Mouse (Mus musculus): ENCODE data around the gene Ncor1. TPM values are rescaled to one million over a fixed set of nuclear protein-coding genes. Genes with fewer than 3 reads are reported as not detected.
A peak's percentile ranks its signal among the peaks of the same experiment; 100 is the strongest.

Gene Ncor1
- total RNA-seq, 2 experiments from 2014 or later = 244 to 270 TPM

- peak; percentile 46 for DNase-seq (ENCODE audit: low spot score in 2 of 2)
- intact Hi-C loops (cut with DNase I) = loop anchor here (2.0 kb wide), 1 partner anchor 331 kb away; no protein-coding TSS in a partner anchor
Observed at GRCm38 (mm10) chr11:62281601-62281997, 176.7 kb downstream of the Ncor1 start.

DNA sequence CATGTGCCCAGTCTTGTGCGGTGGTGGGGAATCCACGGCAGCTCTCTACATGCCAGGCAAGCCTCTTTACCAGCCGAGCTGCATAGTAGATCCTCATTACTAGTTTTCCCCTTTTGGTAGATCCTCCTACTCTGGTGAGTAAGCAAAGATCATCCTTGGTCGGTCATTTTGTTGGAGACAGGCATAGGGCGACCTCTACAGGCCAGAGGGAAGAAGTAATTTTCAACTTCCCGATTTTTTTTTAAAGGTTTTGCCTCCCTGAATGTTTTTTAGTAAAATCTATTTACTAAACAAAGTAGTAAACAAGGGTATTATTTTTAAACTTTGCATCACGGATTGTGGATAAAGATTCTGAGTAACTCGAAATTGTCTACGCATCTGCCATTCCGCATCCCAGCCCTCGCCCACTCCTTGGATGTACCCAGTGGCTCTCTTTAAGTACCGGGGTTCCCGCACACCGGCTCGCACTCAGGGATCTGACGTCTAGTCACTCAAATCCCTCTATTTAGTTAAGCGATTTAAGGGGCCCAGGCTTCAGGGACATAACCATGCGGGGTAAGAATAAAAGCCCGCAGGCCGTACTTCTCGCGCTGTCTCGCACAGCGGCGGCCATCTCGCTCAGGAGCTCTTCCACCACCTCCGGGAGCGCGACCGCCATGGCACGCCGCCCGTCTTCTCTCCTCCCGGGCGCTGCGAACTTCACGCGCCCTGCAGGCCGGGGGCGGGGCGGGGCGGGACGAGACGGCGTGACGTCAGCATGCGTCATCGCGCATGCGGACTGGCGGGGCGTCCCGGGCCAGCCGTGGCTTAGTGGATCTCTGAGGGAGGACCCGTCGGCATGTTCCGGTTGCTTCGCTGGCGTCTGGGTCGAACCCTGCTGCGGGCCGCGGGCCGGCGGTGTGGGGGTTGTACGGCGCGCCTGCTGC is 177.4 kb downstream of the Ncor1 start, which contains the start of the genes Zswim7 and Ttc19:
TSS of gene Zswim7 (minus strand) at position 701 of the 926 bp plus-strand sequence.
TSS of gene Ttc19 (plus strand) at position 799 of the 926 bp plus-strand sequence.
- intact Hi-C loops (cut with DNase I) = loop anchor here (1.0 to 2.0 kb wide), 3 partner anchors 154 to 330 kb away; no protein-coding TSS in a partner anchor
- DNase-seq (ENCODE audit: low spot score in 2 of 2) = peak; percentile 91 to 93

DNA sequence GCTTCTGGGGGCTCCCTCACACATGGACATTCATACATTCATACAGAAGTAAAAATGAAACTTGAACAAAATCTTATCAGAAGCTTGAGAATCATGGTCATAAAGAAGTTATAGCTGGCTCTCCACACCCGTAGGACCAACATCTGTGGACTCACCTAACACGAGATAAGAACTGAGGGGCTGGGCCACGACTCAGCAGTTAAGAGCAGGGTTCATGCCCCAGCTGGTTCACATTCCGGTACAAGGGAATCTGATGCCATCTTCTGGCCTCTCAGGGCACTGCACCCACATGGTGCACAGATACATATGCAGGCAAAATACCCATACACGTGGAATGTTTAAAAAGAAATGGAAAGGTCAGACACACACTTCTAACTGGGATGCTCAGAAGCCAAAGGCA is 180.3 kb downstream of the Ncor1 start:
- intact Hi-C loops (cut with DNase I) = no loop called here
- DNase-seq (ENCODE audit: low spot score in 2 of 2) = peak; percentile 75 to 78

DNA sequence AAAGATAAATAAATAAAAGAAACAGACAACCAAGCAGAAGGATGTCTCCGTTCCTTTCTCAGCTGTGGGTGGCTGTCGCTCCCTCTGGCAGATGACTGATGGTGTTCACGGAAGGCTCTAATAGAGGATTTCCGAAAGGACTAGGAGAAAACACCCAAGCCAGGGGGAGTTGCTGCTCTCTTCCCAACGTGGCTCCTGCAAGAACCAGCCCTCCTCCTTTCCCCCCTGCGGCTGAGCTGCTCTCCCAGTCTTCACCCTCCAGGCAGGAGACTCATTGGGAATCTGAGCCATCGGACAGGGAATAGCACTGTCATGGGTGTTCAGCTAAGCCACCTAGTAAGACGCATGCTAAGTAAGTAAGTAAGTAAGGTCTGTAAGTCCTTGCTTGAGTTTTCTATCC is 181.3 kb downstream of the Ncor1 start:
- intact Hi-C loops (cut with DNase I) = no loop called here

GRCm38 (mm10) chr11:62270851-62271250 is 187.5 kb downstream of the Ncor1 start:
- intact Hi-C loops (cut with DNase I) = no loop called here
- no peak for DNase-seq (ENCODE audit: low spot score in 2 of 2)

More for the DNA sequence above, 181.3 kb downstream of the Ncor1 start:
- no peak for DNase-seq (ENCODE audit: low spot score in 2 of 2)

DNA sequence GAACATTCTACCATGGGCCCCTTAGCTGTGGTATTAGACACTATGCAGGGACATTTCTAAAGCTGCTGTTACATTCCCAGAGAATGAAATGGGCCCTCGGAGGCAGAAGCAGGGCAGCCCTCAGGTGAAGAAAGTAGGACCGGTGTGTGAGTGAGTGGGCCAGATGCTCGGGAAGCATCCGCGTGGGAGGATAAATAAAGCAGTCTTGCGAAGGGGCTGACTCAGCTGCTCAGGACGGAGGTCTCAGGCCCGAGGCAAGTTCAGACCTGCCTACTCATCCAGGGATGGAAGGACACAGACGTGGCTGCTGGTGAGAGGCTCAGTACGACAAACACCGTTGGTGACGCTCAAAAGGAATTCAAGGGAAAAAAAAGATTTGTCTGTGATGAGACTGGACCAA is 189.2 kb downstream of the Ncor1 start:
- intact Hi-C loops (cut with DNase I) = no loop called here
- DNase-seq (ENCODE audit: low spot score in 2 of 2) = no peak

GRCm38 (mm10) chr11:62268381-62268780 is 190.0 kb downstream of the Ncor1 start:
- no peak for DNase-seq (ENCODE audit: low spot score in 2 of 2)
- intact Hi-C loops (cut with DNase I) = no loop called here

DNA sequence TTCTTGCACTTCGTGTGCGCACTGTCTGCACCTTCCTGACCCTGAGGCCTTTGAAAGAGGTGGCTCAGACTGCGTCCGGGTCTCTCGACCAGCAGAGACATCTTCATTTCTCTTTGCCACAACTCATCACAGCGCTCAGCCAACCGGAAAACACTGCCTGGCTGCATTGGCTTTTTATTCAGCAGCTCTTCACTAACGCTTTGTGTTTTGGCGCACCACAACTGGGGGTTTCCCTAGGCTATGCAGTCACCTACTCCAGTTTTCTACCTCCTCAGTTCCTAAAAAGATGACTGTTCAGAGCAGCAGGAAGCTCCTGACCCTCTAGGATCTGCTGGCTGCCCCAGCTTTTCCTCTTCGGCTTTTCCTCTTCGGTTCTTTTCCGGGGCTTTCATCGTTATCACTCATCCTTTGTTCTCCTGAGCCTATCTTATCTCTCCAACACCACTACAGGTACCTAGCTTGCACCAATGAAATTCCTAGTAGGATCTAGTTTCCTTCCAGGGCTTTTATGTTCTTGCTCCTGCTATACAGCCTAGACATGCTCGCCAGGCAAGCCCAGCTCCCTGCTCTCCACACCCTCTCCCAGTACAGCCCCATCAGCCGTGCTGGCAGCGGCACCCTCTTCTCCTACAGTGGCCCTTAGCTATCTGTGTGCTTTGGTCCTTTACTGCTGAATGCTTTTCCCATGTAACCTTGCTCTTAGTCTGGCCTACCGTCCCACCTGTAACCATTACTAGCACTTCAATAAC is 191.7 kb downstream of the Ncor1 start:
- no peak for DNase-seq (ENCODE audit: low spot score in 2 of 2)
- intact Hi-C loops (cut with DNase I) = no loop called here

Other genes with a start within 250 kb of the Ncor1 start
- 1 to 10 TPM; 6.9 to 9.5 TPM for gene Adora2b, start 209.6 kb downstream of the Ncor1 start, total RNA-seq (2021)
- 10 to 100 TPM; 14.8 to 19.5 TPM for gene Zswim7, start 177.2 kb downstream of the Ncor1 start, total RNA-seq (2021)
- gene Ttc19, start 177.1 kb downstream of the Ncor1 start, total RNA-seq (2021) = 10 to 100 TPM; 81.3 to 82.4 TPM
- gene Pigl, start 81 bp downstream of the Ncor1 start, total RNA-seq (2021) = 1 to 10 TPM; 6.5 to 7.2 TPM
- gene Cenpv, start 80.7 kb upstream of the Ncor1 start, total RNA-seq (2021) = 10 to 100 TPM; 37.7 to 45.0 TPM
- 1,000 to 10,000 TPM; 1,710 to 1,861 TPM for gene Ubb, start 92.6 kb upstream of the Ncor1 start, total RNA-seq (2021)
- gene Trpv2, start 115.9 kb upstream of the Ncor1 start, total RNA-seq (2021) = 10 to 100 TPM; 21.9 to 22.2 TPM
- gene Lrrc75a, start 190.0 kb upstream of the Ncor1 start, total RNA-seq (2021) = 10 to 100 TPM; 16.4 to 16.8 TPM
- gene Mmgt2, start 190.1 kb upstream of the Ncor1 start, total RNA-seq (2021) = 10 to 100 TPM; 23.4 to 24.2 TPM

All from left cerebral cortex, postnatal 14 days (tissue).